Mouse (Mus musculus): Measurements from ENCODE around the gene Kntc1. TPM values are rescaled to one million over a fixed set of nuclear protein-coding genes. Genes with fewer than 3 reads are reported as not detected.

Kntc1 gene
- polyA plus RNA-seq (2017; shearing (Covaris generic)): 3.2 TPM

DNA sequence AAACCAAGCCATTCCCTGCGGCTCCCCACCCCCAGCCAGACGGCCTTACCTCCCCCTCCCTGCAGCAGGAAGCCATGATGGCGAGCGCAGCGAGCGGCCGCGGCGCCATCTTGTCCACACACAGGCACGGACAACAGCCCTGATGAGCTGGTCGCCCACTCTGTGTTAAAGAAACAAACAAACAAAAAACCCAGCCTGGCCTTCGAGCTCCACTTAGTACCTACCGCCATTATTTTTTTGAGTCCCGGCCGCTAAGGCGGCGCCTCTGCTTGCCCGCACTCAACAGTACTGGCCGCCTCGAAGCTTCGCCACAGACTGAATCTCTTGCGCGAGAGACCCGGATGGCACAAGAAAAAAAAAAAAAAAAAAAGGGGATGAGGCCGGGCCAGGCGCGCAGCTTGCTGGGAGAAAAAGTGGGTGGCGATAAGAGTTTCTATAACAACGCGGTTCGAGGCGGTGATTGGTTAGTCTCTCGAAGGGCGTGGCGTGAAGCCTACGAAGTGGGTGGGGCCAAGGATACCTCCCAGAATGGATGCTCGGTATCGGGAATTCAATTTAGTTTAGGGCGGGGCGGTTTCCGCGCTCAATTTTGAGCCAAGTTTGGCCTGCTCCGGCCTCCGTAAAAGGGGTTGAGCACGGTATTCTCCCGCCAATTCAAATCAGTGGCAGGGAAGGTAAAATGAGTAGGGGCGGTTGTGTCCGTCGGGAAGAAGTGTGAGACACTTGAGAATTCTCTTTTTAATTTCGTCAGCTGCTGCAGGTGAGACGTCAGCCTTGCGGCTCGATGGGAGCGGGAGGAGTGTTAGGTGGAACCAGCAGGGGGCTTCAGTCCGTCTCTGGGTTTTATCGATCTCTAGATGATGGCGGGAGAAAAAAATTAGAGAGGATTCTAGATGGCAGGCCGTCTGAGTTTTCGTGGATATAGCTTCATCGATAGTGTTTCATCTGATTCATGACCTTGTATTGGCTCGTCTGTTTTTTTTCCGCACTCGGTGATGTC is at the start of gene Kntc1, which contains the start of gene Rsrc2:
TSS of gene Kntc1 (plus strand) at position 652 of the 1,000 bp plus-strand sequence.
TSS of gene Rsrc2 (minus strand) at position 350 of the 1,000 bp plus-strand sequence.

DNA sequence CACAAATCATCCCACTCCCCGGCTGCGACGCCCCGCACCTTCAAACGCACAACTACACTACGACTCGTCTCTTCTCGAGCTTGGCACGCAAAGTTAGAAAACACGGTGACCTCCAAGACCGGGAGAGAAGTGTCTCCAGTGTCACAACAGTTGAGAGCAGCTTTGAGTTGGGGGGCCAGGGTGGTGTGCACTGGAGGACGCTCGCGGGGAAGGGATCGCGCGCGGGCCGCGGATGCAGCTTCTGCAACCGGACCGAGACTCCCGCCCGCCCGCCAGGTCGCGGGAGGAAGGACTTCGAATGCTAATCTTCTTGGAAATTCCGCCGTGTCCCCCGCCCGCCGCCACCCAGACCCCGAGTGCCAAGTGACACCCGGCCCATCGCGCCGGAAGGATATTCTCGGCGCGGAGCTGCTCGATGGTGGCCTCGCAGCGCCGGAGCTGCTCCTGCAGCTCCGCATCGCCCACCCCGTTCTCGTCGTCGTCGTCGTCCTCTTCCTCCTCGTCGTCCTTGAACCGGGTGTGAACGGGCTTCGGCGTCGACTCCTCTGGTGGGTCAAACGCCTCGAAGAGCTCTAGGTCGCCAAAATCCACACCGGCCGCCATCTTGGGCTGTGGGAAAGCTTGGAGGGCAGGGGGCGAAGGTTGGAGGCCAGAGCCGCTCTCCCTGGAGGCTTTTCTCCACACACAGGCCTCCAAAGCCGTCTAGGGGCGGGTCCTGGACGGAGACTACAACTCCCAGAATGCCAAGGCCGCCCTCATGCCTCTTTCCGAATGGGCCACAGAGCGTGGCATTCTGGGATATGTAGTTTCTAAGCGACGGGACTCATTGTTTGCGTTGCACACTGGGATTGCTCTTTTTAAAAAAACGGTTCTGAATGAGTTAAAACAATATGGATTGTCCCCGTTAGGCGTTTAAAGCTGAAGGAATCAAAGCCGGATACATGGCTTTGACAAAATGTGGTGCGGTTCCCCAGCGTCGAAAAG is 28.9 kb upstream of the Kntc1 start, which contains the start of gene Zcchc8:
TSS of gene Zcchc8 (minus strand) at position 773 of the 984 bp plus-strand sequence.

DNA sequence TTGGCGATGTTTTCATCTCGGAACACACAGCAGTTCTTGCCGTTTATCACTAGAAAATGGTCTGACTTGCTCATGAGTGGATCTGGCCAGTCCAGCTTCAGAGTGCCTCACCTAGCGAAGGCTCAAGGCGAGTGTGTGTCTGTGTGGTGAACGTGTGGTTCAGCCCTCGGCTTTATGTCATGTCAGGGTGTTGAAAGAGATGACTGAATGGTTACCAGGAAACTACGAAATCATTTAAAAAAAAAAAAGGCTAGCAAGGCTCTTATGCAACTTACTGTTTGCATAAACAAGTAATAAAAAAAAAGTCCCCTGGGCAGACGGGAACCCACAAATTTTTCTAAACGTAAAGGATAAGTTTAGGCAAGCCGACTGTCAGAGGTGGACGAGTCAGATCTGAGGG is 115.8 kb downstream of the Kntc1 start, which contains the start of gene Hcar2:
TSS of gene Hcar2 (minus strand) at position 135 of the 400 bp plus-strand sequence.

Other genes with a start within 250 kb of the Kntc1 start
- 0.79 TPM for gene B3gnt4, start 239.3 kb upstream of the Kntc1 start, polyA plus RNA-seq (2017; shearing (Covaris generic))
- gene Diablo, start 225.5 kb upstream of the Kntc1 start, polyA plus RNA-seq (2017; shearing (Covaris generic)): 129 TPM
- not detected for gene Gm49027, start 224.2 kb upstream of the Kntc1 start, polyA plus RNA-seq (2017; shearing (Covaris generic))
- gene Vps33a, start 176.7 kb upstream of the Kntc1 start, polyA plus RNA-seq (2017; shearing (Covaris generic)): 55.3 TPM
- 106 TPM for gene Clip1, start 65.1 kb upstream of the Kntc1 start, polyA plus RNA-seq (2017; shearing (Covaris generic))
- 128 TPM for gene Zcchc8, start 28.6 kb upstream of the Kntc1 start, polyA plus RNA-seq (2017; shearing (Covaris generic))
- gene Rsrc2, start 302 bp upstream of the Kntc1 start, polyA plus RNA-seq (2017; shearing (Covaris generic)): 207 TPM
- 1.2 TPM for gene Hcar2, start 115.8 kb downstream of the Kntc1 start, polyA plus RNA-seq (2017; shearing (Covaris generic))
- not detected for gene Hcar1, start 130.3 kb downstream of the Kntc1 start, polyA plus RNA-seq (2017; shearing (Covaris generic))
- 106 TPM for gene Denr, start 157.5 kb downstream of the Kntc1 start, polyA plus RNA-seq (2017; shearing (Covaris generic))
- gene Gm43518, start 177.7 kb downstream of the Kntc1 start, polyA plus RNA-seq (2017; shearing (Covaris generic)): 5.3 TPM
- gene Ccdc62, start 181.0 kb downstream of the Kntc1 start, polyA plus RNA-seq (2017; shearing (Covaris generic)): 7.5 TPM
- 77.8 TPM for gene Hip1r, start 223.9 kb downstream of the Kntc1 start, polyA plus RNA-seq (2017; shearing (Covaris generic))

Data from inflammation-experienced regulatory T-cells, adult 16 weeks (primary cell).